Mouse (Mus musculus) neural tube, embryonic 11.5 days (tissue): ENCODE data around the gene Matk. TPM values are rescaled to one million over a fixed set of nuclear protein-coding genes. Genes with fewer than 3 reads are reported as not detected.
A peak's percentile ranks its signal among the peaks of the same experiment; 100 is the strongest.

ENCODE experiments used
- ATAC-seq: fragments of 200-750 bp; cut with Nextera tagmentation; 2 replicates; pipeline ENCODE4 v1.8.0; 2017; ENCODE audit warnings: moderate number of reproducible peaks, mild to moderate bottlenecking, moderate TSS enrichment, moderate library complexity; ENCODE audit not compliant: insufficient read depth, low FRiP score, low TSS enrichment
- DNase-seq: peaks from one replicate; pipeline ENCODE4 v3.0.0-alpha.2; 2015; ENCODE audit warnings: low spot score
- H3K27ac ChIP-seq: fragments of 300-500 bp; sonication (generic); 2 replicates; pipeline ENCODE4 v1.5.1; 2014; ENCODE audit warnings: low read depth, mild to moderate bottlenecking, low read length
- H3K27me3 ChIP-seq: fragments of 300-500 bp; sonication (generic); 2 replicates; pipeline ENCODE4 v1.6.1; 2014; ENCODE audit warnings: mild to moderate bottlenecking, low read length, mixed read lengths; ENCODE audit not compliant: control insufficient read depth, insufficient read depth
- H3K36me3 ChIP-seq: fragments of 300-500 bp; sonication (generic); 2 replicates; pipeline ENCODE4 v1.6.1; 2014; ENCODE audit warnings: mild to moderate bottlenecking, low read length, moderate library complexity, mixed read lengths; ENCODE audit not compliant: control insufficient read depth, insufficient read depth
- H3K4me1 ChIP-seq: fragments of 300-500 bp; sonication (generic); 2 replicates; pipeline ENCODE4 v1.6.1; 2014; ENCODE audit warnings: low read length, mixed read lengths; ENCODE audit not compliant: control insufficient read depth, insufficient read depth
- H3K4me2 ChIP-seq: fragments of 300-500 bp; sonication (generic); 2 replicates; pipeline ENCODE4 v1.6.1; 2014; ENCODE audit warnings: low read depth, mild to moderate bottlenecking, moderate library complexity
- H3K4me3 ChIP-seq: fragments of 300-500 bp; sonication (generic); 2 replicates; pipeline ENCODE4 v1.5.1; 2014; ENCODE audit warnings: low read depth, low read length
- H3K9ac ChIP-seq: fragments of 300-500 bp; sonication (generic); 2 replicates; pipeline ENCODE4 v1.6.1; 2014; ENCODE audit warnings: mild to moderate bottlenecking, low read length
- H3K9me3 ChIP-seq: fragments of 300-500 bp; sonication (generic); 2 replicates; pipeline ENCODE4 v1.6.1; 2016; ENCODE audit warnings: low read length; ENCODE audit not compliant: control insufficient read depth
- WGBS: fragments of 180-500 bp; shearing (Covaris S2); extraction: QIAGEN DNeasy Blood & Tissue Kit; methylation state at CpG from one replicate; pipeline ENCODE4 v1.1.7; 2014; 5-methylcytosine and 5-hydroxymethylcytosine counted together
- microRNA-seq: library from miRNA; unstranded; fragments of <30 nt; microRNA quantifications from one replicate; pipeline ENCODE4, GENCODE M21; 2016
- polyA plus RNA-seq: library from polyadenylated mRNA; unstranded; fragments of >200 nt; fragmentation: Nextera tagmentation; extraction: Ambion mirVana; gene quantifications from 2 replicates; pipeline ENCODE4 v1.2.1, GENCODE M21; 2014

Gene Matk
- polyA plus RNA-seq, 1 experiment from 2014 or later = 3.0 TPM

DNA sequence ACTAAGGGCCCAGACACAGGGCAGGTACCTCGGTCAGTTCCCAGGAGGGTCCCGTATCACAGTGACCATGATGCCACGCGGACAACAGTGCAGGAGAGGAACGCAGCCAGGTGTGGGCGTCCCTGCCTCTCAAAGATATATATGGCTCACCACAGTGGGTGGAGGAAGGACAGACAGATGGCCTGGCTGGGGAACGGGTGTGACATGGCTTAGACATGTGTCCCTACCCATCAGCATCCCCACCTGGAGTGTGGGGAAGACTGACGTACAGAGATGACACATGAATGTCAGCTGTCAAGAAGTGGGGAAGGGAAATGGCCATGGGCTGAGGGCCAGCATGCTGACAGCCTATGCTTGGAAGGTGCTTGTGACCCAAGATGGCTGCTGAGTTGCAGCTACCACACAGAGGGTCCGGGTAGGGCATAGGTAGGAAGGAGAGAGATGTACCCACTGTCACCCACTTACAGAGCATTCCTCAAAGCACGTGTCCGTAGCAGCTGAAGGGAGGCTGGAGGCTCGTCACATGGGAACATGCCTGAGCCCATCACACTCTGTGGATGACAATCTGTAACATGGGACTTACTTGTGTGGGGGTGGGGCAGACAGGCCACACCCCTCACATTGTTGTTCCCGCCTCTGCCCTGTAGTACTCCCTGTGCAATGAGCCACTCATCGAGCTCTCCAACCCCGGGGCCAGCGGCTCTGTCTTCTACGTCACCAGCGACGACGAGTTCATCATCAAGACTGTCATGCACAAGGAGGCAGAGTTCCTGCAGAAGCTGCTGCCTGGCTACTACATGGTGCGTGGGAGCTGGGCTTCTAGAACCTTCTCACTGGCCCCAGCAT, 54.3 kb downstream of the Matk start:
- H3K4me1 ChIP-seq = no peaks in the 10 kb centered on the region; the same call in 1 of the 2 replicates
- H3K27me3 ChIP-seq = no peaks in the 10 kb centered on the region
- no peak overlapping the region for H3K9ac ChIP-seq
- DNase-seq (no peak), ATAC-seq (no peak)
- 95% methylated on average over 21 of the region's 21 CpGs for WGBS
- no peaks in the 10 kb centered on the region for H3K9me3 ChIP-seq
- no peak overlapping the region for H3K4me3 ChIP-seq
- H3K4me2 ChIP-seq = no peak overlapping the region
- peaks cover 37% of the 10 kb centered on the region for H3K36me3 ChIP-seq
- no peak overlapping the region for H3K27ac ChIP-seq

DNA sequence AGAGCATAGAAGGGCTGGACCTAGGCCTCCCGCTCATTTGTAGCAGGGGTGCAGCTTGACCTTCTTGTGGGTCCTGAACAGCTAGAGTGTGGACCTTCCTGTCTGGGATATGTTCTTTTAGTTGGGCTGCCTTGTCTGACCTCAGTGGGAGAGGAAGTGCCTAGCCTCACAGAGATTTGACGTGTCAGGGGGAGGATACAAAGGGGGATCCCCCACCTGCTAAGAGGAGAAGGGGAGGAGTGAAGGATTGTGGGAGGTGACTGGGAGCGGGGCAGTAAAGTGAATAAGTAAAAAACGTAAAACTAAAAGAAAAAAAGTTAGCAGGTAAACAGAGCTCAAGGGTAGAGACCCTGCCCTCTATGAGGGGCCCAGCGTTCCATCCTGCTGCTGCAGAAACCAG, 56.8 kb downstream of the Matk start:
- H3K27me3 ChIP-seq = no peaks in the 10 kb centered on the region
- ATAC-seq (no peak), DNase-seq (no peak)
- H3K4me3 ChIP-seq = no peak overlapping the region
- H3K4me1 ChIP-seq = no peaks in the 10 kb centered on the region
- H3K36me3 ChIP-seq = peaks cover 47% of the 10 kb centered on the region
- H3K9ac ChIP-seq = no peak overlapping the region
- H3K9me3 ChIP-seq = no peaks in the 10 kb centered on the region
- H3K27ac ChIP-seq = no peak overlapping the region
- no peak overlapping the region for H3K4me2 ChIP-seq
- 95% methylated on average over 5 of the region's 5 CpGs for WGBS

Small RNAs within 50 kb of the gene (microRNA-seq; reads per million reads assigned to microRNA genes)
- 9.6 reads per million, percentile 21 among the genes with 10 or more reads in this experiment for gene Mir3057

Other genes with a start within 250 kb of the Matk start
- 8.1 and 9.4 TPM in 2 replicates for gene Gng7, start 238.0 kb upstream of the Matk start, polyA plus RNA-seq
- 4.2 and 4.7 TPM in 2 replicates for gene Diras1, start 227.3 kb upstream of the Matk start, polyA plus RNA-seq
- 13.3 and 14.5 TPM in 2 replicates for gene Slc39a3, start 215.5 kb upstream of the Matk start, polyA plus RNA-seq
- gene Sgta, start 192.8 kb upstream of the Matk start, polyA plus RNA-seq = 248 and 262 TPM in 2 replicates
- 63.9 and 65.8 TPM in 2 replicates for gene Thop1, start 182.9 kb upstream of the Matk start, polyA plus RNA-seq
- 0.11 and 0.70 TPM in 2 replicates for gene Creb3l3, start 154.1 kb upstream of the Matk start, polyA plus RNA-seq
- 212 and 240 TPM in 2 replicates for gene Map2k2, start 147.0 kb upstream of the Matk start, polyA plus RNA-seq
- gene Zbtb7a, start 117.7 kb upstream of the Matk start, polyA plus RNA-seq = 7.1 and 8.8 TPM in 2 replicates
- 68.3 and 68.4 TPM in 2 replicates for gene Pias4, start 85.0 kb upstream of the Matk start, polyA plus RNA-seq
- gene Eef2, start 76.3 kb upstream of the Matk start, polyA plus RNA-seq = 463 and 504 TPM in 2 replicates
- 56.4 and 58.6 TPM in 2 replicates for gene Dapk3, start 69.9 kb upstream of the Matk start, polyA plus RNA-seq
- gene 4930442H23Rik, start 69.1 kb upstream of the Matk start, polyA plus RNA-seq = not detected in 2 replicates
- gene Nmrk2, start 50.9 kb upstream of the Matk start, polyA plus RNA-seq = 0.12 TPM in 2 replicates
- gene Atcay, start 22.1 kb upstream of the Matk start, polyA plus RNA-seq = 21.9 and 24.1 TPM in 2 replicates
- 5.8 and 6.0 TPM in 2 replicates for gene Zfr2, start 19.8 kb upstream of the Matk start, polyA plus RNA-seq
- 178 and 180 TPM in 2 replicates for gene Mrpl54, start 14.0 kb downstream of the Matk start, polyA plus RNA-seq
- 35.3 and 39.0 TPM in 2 replicates for gene Apba3, start 14.0 kb downstream of the Matk start, polyA plus RNA-seq
- 2.5 and 2.8 TPM in 2 replicates for gene Tjp3, start 38.6 kb downstream of the Matk start, polyA plus RNA-seq
- gene Pip5k1c, start 40.0 kb downstream of the Matk start, polyA plus RNA-seq = 64.6 and 65.8 TPM in 2 replicates
- 39.4 and 46.2 TPM in 2 replicates for gene Cactin, start 68.2 kb downstream of the Matk start, polyA plus RNA-seq
- 1.8 and 2.9 TPM in 2 replicates for gene Tbxa2r, start 75.8 kb downstream of the Matk start, polyA plus RNA-seq
- gene Gipc3, start 90.3 kb downstream of the Matk start, polyA plus RNA-seq = not detected in 2 replicates
- 104 and 110 TPM in 2 replicates for gene Hmg20b, start 97.5 kb downstream of the Matk start, polyA plus RNA-seq
- gene Mfsd12, start 104.6 kb downstream of the Matk start, polyA plus RNA-seq = 5.3 and 5.7 TPM in 2 replicates
- 0.20 and 0.50 TPM in 2 replicates for gene 4930404N11Rik, start 112.9 kb downstream of the Matk start, polyA plus RNA-seq
- gene Fzr1, start 125.6 kb downstream of the Matk start, polyA plus RNA-seq = 112 and 120 TPM in 2 replicates
- 64.1 and 76.1 TPM in 2 replicates for gene Dohh, start 131.5 kb downstream of the Matk start, polyA plus RNA-seq
- 1.7 and 3.0 TPM in 2 replicates for gene Gm48551, start 131.5 kb downstream of the Matk start, polyA plus RNA-seq
- 0.97 and 1.3 TPM in 2 replicates for gene Gm48552, start 136.1 kb downstream of the Matk start, polyA plus RNA-seq
- 1.9 and 3.5 TPM in 2 replicates for gene Smim24, start 140.1 kb downstream of the Matk start, polyA plus RNA-seq
- gene Nfic, start 202.7 kb downstream of the Matk start, polyA plus RNA-seq = 16.8 TPM in 2 replicates
- gene Celf5, start 229.8 kb downstream of the Matk start, polyA plus RNA-seq = 10.6 and 11.1 TPM in 2 replicates
- gene Ncln, start 243.5 kb downstream of the Matk start, polyA plus RNA-seq = 66.2 and 74.2 TPM in 2 replicates
- gene S1pr4, start 247.2 kb downstream of the Matk start, polyA plus RNA-seq = 0.45 and 0.58 TPM in 2 replicates